Mouse (Mus musculus): ENCODE results near the gene Mpped1. TPM values are rescaled to one million over a fixed set of nuclear protein-coding genes. Genes with fewer than 3 reads are reported as not detected.

Gene Mpped1
- polyA plus RNA-seq, 1 experiment: not detected

DNA sequence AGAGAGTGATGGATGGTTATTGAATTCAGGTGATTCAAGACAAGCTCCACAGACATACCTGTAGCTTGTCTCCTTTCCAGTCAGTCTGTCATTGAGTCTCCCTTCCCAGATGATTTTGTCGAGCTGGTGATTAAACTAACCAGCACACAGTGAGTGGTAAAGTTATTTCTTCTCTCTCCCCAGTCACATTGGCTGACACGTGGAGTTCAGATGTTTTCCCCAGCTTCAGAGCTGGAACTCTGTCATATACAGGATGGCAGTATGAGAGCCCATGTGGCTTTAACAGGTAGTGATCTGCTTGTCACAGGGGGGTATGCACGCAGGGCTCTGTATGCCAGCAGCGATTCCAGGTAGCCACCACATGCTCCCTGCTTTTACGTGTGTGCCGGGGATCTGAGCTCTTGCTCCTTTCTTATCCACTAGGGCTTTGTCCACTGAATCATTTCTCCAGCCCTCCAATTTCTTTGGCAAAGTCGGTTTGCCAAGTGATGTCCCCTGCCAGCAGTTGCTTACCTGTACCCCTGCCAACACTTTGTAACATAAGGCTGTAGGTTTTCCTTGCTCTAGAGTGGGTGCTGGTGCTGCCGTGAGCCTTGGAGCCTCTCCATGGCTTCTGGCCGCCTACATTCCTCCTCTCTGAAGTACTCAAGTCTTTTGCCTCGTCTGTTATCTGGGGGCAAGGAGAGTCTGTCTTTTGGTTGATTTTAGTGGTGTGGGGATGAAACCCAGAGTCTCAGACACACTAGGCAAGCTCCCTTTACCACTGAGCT, 61.9 kb downstream of the Mpped1 start:
- Histone ChIP-seq H3K4me3 (no peak overlapping the region), H3K79me2 (ENCODE audit: control insufficient read depth, insufficient read depth) (no peaks in the 10 kb centered on the region), H3K27me3 (ENCODE audit: control insufficient read depth, insufficient read depth, insufficient read length) (peaks cover 52% of the 10 kb centered on the region), H3ac (ENCODE audit: control insufficient read depth, insufficient read length) (no peak overlapping the region), H3K36me3 (ENCODE audit: control insufficient read depth, insufficient read depth) (no peaks in the 10 kb centered on the region), H3K4me2 (ENCODE audit: low read depth) (no peak overlapping the region)
- no peak for TF ChIP-seq POLR2AphosphoS2 (IDR thresholded peaks at IDR 0.05; ENCODE audit: insufficient read length, low read depth)
- no peak for TF ChIP-seq CEBPB (IDR thresholded peaks at IDR 0.05; ENCODE audit: insufficient read depth, poor library complexity, severe bottlenecking)
- TF ChIP-seq SRF (IDR thresholded peaks at IDR 0.05; ENCODE audit: control insufficient read depth, insufficient read length, low read depth): no peak
- TF ChIP-seq MAX (IDR thresholded peaks at IDR 0.05; ENCODE audit: low read depth): no peak
- no peak for TF ChIP-seq USF1 (IDR thresholded peaks at IDR 0.05; ENCODE audit: low read depth)
- TF ChIP-seq POLR2A (IDR thresholded peaks at IDR 0.05; ENCODE audit: insufficient read length, low read depth): no peak
- TF ChIP-seq E2F4 (IDR thresholded peaks at IDR 0.05; ENCODE audit: insufficient read depth): no peak
- no peak for TF ChIP-seq TCF12 (IDR thresholded peaks at IDR 0.05; ENCODE audit: insufficient read depth, poor library complexity, severe bottlenecking)
- TF ChIP-seq MYOD1 (IDR thresholded peaks at IDR 0.05; ENCODE audit: control insufficient read depth in 1 of 3, insufficient read length in 2 of 3, low read depth in 2 of 3): no peak
- TF ChIP-seq MYOG (IDR thresholded peaks at IDR 0.05; ENCODE audit: control insufficient read depth in 1 of 3, insufficient read depth in 1 of 3, insufficient read length in 2 of 3, low read depth in 2 of 3): no peak
- no peak for TF ChIP-seq TCF3 (IDR thresholded peaks at IDR 0.05; ENCODE audit: insufficient read length, low read depth)
- no peak for TF ChIP-seq REST (IDR thresholded peaks at IDR 0.05; ENCODE audit: insufficient read depth, insufficient read length)

- Histone ChIP-seq H3K36me3 (ENCODE audit: control insufficient read depth, insufficient read depth) (no peaks in the 10 kb centered on the region), H3K27me3 (ENCODE audit: control insufficient read depth, insufficient read depth, insufficient read length) (peaks cover 54% of the 10 kb centered on the region), H3K79me2 (ENCODE audit: control insufficient read depth, insufficient read depth) (no peaks in the 10 kb centered on the region), H3K4me3 (no peak overlapping the region), H3K4me2 (ENCODE audit: low read depth) (no peak overlapping the region), H3ac (ENCODE audit: control insufficient read depth, insufficient read length) (no peak overlapping the region)
- TF ChIP-seq TCF12 (IDR thresholded peaks at IDR 0.05; ENCODE audit: insufficient read depth, poor library complexity, severe bottlenecking) (no peak), MYOG (IDR thresholded peaks at IDR 0.05; ENCODE audit: control insufficient read depth in 1 of 3, insufficient read depth in 1 of 3, insufficient read length in 2 of 3, low read depth in 2 of 3) (no peak), POLR2A (IDR thresholded peaks at IDR 0.05; ENCODE audit: insufficient read length, low read depth) (no peak), USF1 (IDR thresholded peaks at IDR 0.05; ENCODE audit: low read depth) (no peak), MAX (IDR thresholded peaks at IDR 0.05; ENCODE audit: low read depth) (no peak)
Measured at GRCm38 (mm10) chr15:83842419-83842818, 63.2 kb downstream of the Mpped1 start.

DNA sequence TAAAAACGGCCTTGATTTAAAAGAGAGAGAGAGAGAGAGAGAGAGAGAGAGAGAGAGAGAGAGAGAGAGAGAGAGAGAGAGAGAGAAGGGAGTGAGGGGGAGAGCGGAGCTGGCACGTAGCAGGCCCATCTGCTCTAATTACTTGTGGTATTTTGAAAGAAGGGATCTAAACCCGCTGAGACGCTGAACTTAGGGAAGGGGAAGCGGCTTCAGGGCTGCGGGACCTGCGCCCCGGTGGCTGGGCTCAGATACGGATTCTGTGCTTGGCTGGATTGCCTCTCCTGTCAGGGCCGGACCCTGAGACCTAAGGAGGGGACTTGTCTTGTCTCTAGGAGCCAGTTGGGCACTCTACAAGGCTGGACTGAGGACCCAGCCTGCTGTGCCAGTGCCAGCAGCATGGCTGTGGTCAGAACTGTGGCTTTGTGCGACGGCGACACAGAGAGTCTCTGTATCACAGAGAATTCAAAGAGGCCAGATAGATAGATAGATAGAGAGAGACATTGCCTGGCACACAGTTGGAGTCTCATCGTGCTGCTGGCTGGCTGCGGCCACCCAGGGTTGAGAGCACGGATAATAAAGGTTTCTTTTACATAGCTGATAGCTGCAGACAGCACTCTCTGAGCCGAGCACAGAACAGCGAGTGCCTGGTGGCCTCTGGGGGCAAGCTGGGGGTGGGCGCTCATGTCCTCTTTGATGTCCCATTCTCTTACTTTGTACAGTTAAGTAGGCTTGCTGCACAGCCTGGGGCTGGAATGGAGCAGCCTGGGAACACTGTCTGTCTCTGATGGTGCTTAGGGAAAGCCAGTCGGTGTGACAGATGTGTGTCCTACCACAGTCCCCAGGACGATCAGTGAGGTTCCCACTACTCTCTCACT, 63.9 kb downstream of the Mpped1 start:
- H3ac ChIP-seq (ENCODE audit: control insufficient read depth, insufficient read length): no peak overlapping the region
- no peak overlapping the region for H3K4me2 ChIP-seq (ENCODE audit: low read depth)
- TF ChIP-seq TCF3 (IDR thresholded peaks at IDR 0.05; ENCODE audit: insufficient read length, low read depth) (no peak), REST (IDR thresholded peaks at IDR 0.05; ENCODE audit: insufficient read depth, insufficient read length) (no peak)
- no peak overlapping the region for H3K4me3 ChIP-seq
- H3K79me2 ChIP-seq (ENCODE audit: control insufficient read depth, insufficient read depth): no peaks in the 10 kb centered on the region
- H3K36me3 ChIP-seq (ENCODE audit: control insufficient read depth, insufficient read depth): no peaks in the 10 kb centered on the region
- H3K27me3 ChIP-seq (ENCODE audit: control insufficient read depth, insufficient read depth, insufficient read length): peaks cover 54% of the 10 kb centered on the region

DNA sequence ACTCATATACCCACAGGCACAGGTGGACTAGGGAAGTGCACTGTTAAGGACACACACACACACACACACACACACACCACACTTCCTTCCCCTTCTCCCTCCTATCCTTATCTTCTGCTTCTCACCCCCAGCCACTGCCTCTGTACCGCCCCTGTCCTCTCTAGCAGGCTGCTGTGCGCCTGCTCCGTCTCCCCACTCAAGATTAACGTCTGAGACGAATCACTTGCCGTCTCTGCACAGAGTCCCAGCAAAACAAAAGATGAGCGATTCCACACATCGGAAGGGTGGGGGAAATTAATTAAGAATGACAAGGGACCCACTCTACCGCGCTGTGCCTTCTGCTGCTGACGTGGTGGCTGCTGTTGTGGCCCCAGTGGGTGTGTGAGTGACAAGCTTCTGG, 66.5 kb downstream of the Mpped1 start:
- no peaks in the 10 kb centered on the region for H3K36me3 ChIP-seq (ENCODE audit: control insufficient read depth, insufficient read depth)
- no peaks in the 10 kb centered on the region for H3K79me2 ChIP-seq (ENCODE audit: control insufficient read depth, insufficient read depth)
- no peak for TF ChIP-seq REST (IDR thresholded peaks at IDR 0.05; ENCODE audit: insufficient read depth, insufficient read length)
- TF ChIP-seq POLR2A (IDR thresholded peaks at IDR 0.05; ENCODE audit: insufficient read length, low read depth): no peak
- no peak for TF ChIP-seq MYOG (IDR thresholded peaks at IDR 0.05; ENCODE audit: control insufficient read depth in 1 of 3, insufficient read depth in 1 of 3, insufficient read length in 2 of 3, low read depth in 2 of 3)
- TF ChIP-seq TCF3 (IDR thresholded peaks at IDR 0.05; ENCODE audit: insufficient read length, low read depth): no peak
- no peak for TF ChIP-seq POLR2AphosphoS2 (IDR thresholded peaks at IDR 0.05; ENCODE audit: insufficient read length, low read depth)
- no peak for TF ChIP-seq MAX (IDR thresholded peaks at IDR 0.05; ENCODE audit: low read depth)
- TF ChIP-seq TCF12 (IDR thresholded peaks at IDR 0.05; ENCODE audit: insufficient read depth, poor library complexity, severe bottlenecking): no peak
- no peak for TF ChIP-seq USF1 (IDR thresholded peaks at IDR 0.05; ENCODE audit: low read depth)
- no peak for TF ChIP-seq CEBPB (IDR thresholded peaks at IDR 0.05; ENCODE audit: insufficient read depth, poor library complexity, severe bottlenecking)
- no peak for TF ChIP-seq SRF (IDR thresholded peaks at IDR 0.05; ENCODE audit: control insufficient read depth, insufficient read length, low read depth)
- TF ChIP-seq E2F4 (IDR thresholded peaks at IDR 0.05; ENCODE audit: insufficient read depth): no peak
- no peak for TF ChIP-seq MYOD1 (IDR thresholded peaks at IDR 0.05; ENCODE audit: control insufficient read depth in 1 of 3, insufficient read length in 2 of 3, low read depth in 2 of 3)
- peaks cover 48% of the 10 kb centered on the region for H3K27me3 ChIP-seq (ENCODE audit: control insufficient read depth, insufficient read depth, insufficient read length)
- no peak overlapping the region for H3ac ChIP-seq (ENCODE audit: control insufficient read depth, insufficient read length)
- no peak overlapping the region for H3K4me2 ChIP-seq (ENCODE audit: low read depth)
- no peak overlapping the region for H3K4me3 ChIP-seq

Data from myocyte (in vitro differentiated cells).